Mouse (Mus musculus) liver, embryonic 16.5 days (tissue): ENCODE data around the gene Tgfbr2. TPM values are rescaled to one million over a fixed set of nuclear protein-coding genes. Genes with fewer than 3 reads are reported as not detected.

Experiments
- ATAC-seq: fragments of 200-750 bp; cut with Nextera tagmentation; 2 replicates; pipeline ENCODE4 v1.8.0; 2017; ENCODE audit warnings: low read depth, mild to moderate bottlenecking, moderate number of reproducible peaks, moderate library complexity
- H3K27ac ChIP-seq: fragments of 300-500 bp; sonication (generic); 2 replicates; pipeline ENCODE4 v1.5.1; 2014; ENCODE audit warnings: mild to moderate bottlenecking, low read length
- H3K27me3 ChIP-seq: fragments of 300-500 bp; sonication (generic); 2 replicates; pipeline ENCODE4 v1.6.1; 2014; ENCODE audit warnings: low read depth, low read length, mixed read lengths; ENCODE audit not compliant: control insufficient read depth, insufficient read depth
- H3K36me3 ChIP-seq: fragments of 300-500 bp; sonication (generic); 2 replicates; pipeline ENCODE4 v1.6.1; 2014; ENCODE audit warnings: mild to moderate bottlenecking; ENCODE audit not compliant: control insufficient read depth, insufficient read depth
- H3K4me1 ChIP-seq: fragments of 300-500 bp; sonication (generic); 2 replicates; pipeline ENCODE4 v1.6.1; 2014; ENCODE audit warnings: low read depth, low read length, mixed read lengths; ENCODE audit not compliant: control insufficient read depth
- H3K4me2 ChIP-seq: fragments of 300-500 bp; sonication (generic); 2 replicates; pipeline ENCODE4 v1.6.1; 2014; ENCODE audit warnings: low read depth, low read length, mixed read lengths
- H3K4me3 ChIP-seq: fragments of 300-500 bp; sonication (generic); 2 replicates; pipeline ENCODE4 v1.5.1; 2014; ENCODE audit warnings: low read depth, mild to moderate bottlenecking, low read length
- H3K9ac ChIP-seq: fragments of 300-500 bp; sonication (generic); 2 replicates; pipeline ENCODE4 v1.6.1; 2014; ENCODE audit warnings: low read depth, low read length
- H3K9me3 ChIP-seq: fragments of 300-500 bp; sonication (generic); replicated peaks from 2 replicates; pipeline ENCODE4 v1.6.1; 2016; ENCODE audit warnings: low read length; ENCODE audit not compliant: control insufficient read depth
- WGBS: fragments of 180-500 bp; shearing (Covaris S2); extraction: QIAGEN DNeasy Blood & Tissue Kit; methylation state at CpG from one replicate; pipeline ENCODE4 v1.1.7; 2014; ENCODE audit not compliant: insufficient replicate concordance; 5-methylcytosine and 5-hydroxymethylcytosine counted together
- polyA plus RNA-seq: library from polyadenylated mRNA; unstranded; fragments of >200 nt; fragmentation: Nextera tagmentation; extraction: Ambion mirVana; gene quantifications from 2 replicates; pipeline ENCODE4 v1.2.1, GENCODE M21; 2015

Tgfbr2 gene
- polyA plus RNA-seq, 1 experiment from 2014 or later: 7.5 TPM

DNA sequence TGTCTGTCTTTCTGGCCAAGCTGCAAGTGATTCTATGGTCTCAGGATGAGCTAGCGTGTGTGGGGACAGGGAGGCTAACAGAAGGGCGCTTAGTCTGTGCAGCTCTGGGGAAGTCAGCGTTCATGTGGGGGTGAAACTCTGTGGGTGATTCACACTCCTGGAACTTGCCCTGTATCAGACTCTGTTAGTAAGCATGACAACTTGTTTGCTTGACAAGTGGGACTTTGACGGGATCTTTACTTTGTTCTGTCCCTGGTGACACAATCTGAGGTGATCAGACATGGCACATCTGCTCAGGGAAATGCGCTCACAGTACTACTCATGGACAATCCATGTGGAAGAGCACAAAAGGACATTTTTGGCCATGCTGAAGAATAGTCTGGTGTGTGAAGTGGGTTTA, 87.9 kb downstream of the Tgfbr2 start:
- no peak overlapping the region for H3K9ac ChIP-seq
- no peaks in the 10 kb centered on the region for H3K9me3 ChIP-seq
- H3K27ac ChIP-seq: no peak overlapping the region
- no peak for ATAC-seq
- 72% methylated on average over 5 of the region's 5 CpGs for WGBS
- H3K4me2 ChIP-seq: no peak overlapping the region
- H3K27me3 ChIP-seq: no peaks in the 10 kb centered on the region
- no peaks in the 10 kb centered on the region; the same call in 1 of the 2 replicates for H3K4me1 ChIP-seq
- no peaks in the 10 kb centered on the region for H3K36me3 ChIP-seq
- H3K4me3 ChIP-seq: no peak overlapping the region

- no peak overlapping the region for H3K9ac ChIP-seq
- H3K27ac ChIP-seq: no peak overlapping the region
- H3K36me3 ChIP-seq: no peaks in the 10 kb centered on the region
- no peaks in the 10 kb centered on the region; the same call in 1 of the 2 replicates for H3K4me1 ChIP-seq
- no peak for ATAC-seq
- H3K4me3 ChIP-seq: no peak overlapping the region
- 67% methylated on average over 6 of the region's 6 CpGs for WGBS
- H3K4me2 ChIP-seq: no peak overlapping the region
- H3K27me3 ChIP-seq: no peaks in the 10 kb centered on the region
- no peaks in the 10 kb centered on the region for H3K9me3 ChIP-seq
Measured at GRCm38 (mm10) chr9:116085999-116086398, 89.2 kb downstream of the Tgfbr2 start.

GRCm38 (mm10) chr9:116084324-116084931, 90.7 kb downstream of the Tgfbr2 start:
- H3K36me3 ChIP-seq: no peaks in the 10 kb centered on the region
- WGBS: 45% methylated on average over 12 of the region's 12 CpGs

DNA sequence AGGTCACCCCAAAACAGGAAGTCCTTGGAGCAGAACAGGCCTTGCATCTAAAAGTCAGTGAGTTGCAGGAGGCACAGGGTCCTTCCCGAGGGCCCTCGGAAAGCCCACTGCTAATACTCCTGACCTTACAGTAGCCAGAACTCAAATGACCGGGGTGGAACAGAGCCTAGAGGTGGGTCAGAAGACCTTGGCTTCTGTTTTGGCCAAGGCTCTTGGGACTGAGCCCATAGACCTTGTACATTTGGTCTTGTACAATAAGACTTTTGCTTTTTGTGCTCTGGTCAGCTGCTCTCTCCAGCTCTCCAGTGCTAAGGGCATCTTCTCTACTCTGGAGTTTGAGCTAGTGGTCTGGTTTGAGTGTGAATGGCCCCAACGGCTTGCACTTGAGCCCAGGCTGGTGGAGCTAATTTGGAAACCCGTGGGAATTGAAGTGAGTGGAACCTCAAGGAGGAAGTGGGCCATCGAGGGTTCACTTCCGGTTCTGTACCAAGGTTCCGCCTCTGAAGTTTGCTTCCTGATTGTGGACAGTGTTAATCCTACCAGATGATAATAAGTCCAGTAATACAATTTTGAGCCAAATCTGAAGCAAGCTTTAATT, 91.3 kb downstream of the Tgfbr2 start:
- Histone ChIP-seq H3K4me3 (no peak overlapping the region), H3K4me2 (no peak overlapping the region), H3K27me3 (no peaks in the 10 kb centered on the region), H3K4me1 (no peaks in the 10 kb centered on the region; the same call in 1 of the 2 replicates), H3K27ac (peak overlapping the region; percentile 67), H3K9me3 (no peaks in the 10 kb centered on the region), H3K9ac (no peak overlapping the region), H3K36me3 (no peaks in the 10 kb centered on the region)
- ATAC-seq: 0 out of 2 replicates have a peak, but pooled peaks have one; percentile 16
- 33% methylated on average over 8 of the region's 8 CpGs for WGBS

More at GRCm38 (mm10) chr9:116084324-116084931, 90.7 kb downstream of the Tgfbr2 start:
- Histone ChIP-seq H3K9me3 (no peaks in the 10 kb centered on the region), H3K27ac (peak overlapping the region; percentile 67; the same call in 1 of the 2 replicates), H3K4me1 (no peaks in the 10 kb centered on the region; the same call in 1 of the 2 replicates), H3K4me3 (no peak overlapping the region), H3K4me2 (no peak overlapping the region), H3K9ac (no peak overlapping the region), H3K27me3 (no peaks in the 10 kb centered on the region)
- ATAC-seq: no peak

DNA sequence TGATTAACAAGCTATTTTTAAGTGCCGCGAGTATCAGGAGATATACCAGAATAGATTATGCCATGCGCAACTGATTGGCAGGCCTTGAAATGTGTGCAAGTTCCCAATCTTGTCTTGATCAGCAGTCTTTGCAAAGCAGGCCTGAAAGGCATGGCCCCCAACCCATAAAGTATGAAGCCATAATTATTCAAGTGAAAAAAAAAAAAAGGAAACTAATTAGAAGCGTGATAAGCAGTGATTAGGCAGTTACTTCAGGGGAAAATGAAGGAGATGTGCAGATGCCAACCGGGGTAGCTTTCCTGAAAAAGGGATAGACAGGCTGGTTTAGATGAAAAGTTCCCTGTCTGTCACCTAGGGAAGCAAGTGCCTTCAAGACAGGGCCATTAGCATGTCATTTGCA, 91.9 kb downstream of the Tgfbr2 start:
- H3K27ac ChIP-seq: no peak overlapping the region
- no peaks in the 10 kb centered on the region for H3K9me3 ChIP-seq
- H3K27me3 ChIP-seq: no peaks in the 10 kb centered on the region
- H3K36me3 ChIP-seq: no peaks in the 10 kb centered on the region
- H3K4me2 ChIP-seq: no peak overlapping the region
- no peak for ATAC-seq
- no peak overlapping the region for H3K9ac ChIP-seq
- no peak overlapping the region for H3K4me3 ChIP-seq
- H3K4me1 ChIP-seq: no peaks in the 10 kb centered on the region; the same call in 1 of the 2 replicates
- WGBS: 72% methylated on average over 5 of the region's 5 CpGs

DNA sequence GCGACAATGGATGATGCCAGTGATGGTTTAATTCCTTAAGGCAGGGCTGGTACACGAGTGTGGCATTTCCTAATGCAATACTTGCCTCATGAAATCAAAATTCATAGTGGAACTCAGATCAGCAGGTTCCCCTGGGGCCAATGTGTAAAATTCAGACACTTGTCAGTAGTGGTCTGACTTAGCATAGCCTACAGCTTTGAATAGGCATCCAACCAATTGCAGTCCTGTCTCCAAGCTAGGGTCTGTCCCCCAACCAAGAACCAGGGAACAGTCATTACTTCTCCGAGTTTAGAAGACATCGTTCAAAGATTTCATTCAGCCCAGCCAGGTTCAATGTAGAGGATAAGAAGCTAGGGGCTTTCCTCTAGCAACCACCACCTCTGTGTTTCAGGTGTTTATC, 93.4 kb downstream of the Tgfbr2 start:
- no peaks in the 10 kb centered on the region for H3K36me3 ChIP-seq
- H3K9me3 ChIP-seq: no peaks in the 10 kb centered on the region
- H3K4me1 ChIP-seq: no peaks in the 10 kb centered on the region; the same call in 1 of the 2 replicates
- ATAC-seq: no peak
- H3K27ac ChIP-seq: no peak overlapping the region
- 68% methylated on average over 4 of the region's 4 CpGs for WGBS
- no peak overlapping the region for H3K4me3 ChIP-seq
- H3K4me2 ChIP-seq: no peak overlapping the region
- no peaks in the 10 kb centered on the region for H3K27me3 ChIP-seq
- no peak overlapping the region for H3K9ac ChIP-seq

DNA sequence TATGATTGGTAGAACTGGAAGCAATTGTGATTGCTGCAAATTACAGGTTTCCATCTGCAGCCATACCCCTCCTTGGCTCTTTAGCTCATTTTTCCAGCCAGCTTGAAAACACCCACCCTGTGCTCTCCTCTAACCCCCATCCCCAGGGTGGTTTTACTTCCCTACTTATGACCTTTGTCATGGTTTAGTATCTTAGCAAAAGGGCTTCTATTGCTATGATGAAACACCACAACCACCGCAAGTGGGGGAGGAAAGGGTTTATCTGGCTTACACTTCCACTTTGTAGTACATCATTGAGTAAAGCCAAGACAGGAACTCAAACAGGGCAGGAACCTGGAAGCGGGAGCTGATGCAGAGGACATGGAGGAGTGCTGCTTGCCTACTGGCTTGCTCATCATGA, 97.7 kb downstream of the Tgfbr2 start:
- Histone ChIP-seq H3K9me3 (no peaks in the 10 kb centered on the region), H3K36me3 (no peaks in the 10 kb centered on the region), H3K4me2 (no peak overlapping the region), H3K4me1 (no peaks in the 10 kb centered on the region), H3K27ac (no peak overlapping the region), H3K27me3 (no peaks in the 10 kb centered on the region), H3K9ac (no peak overlapping the region), H3K4me3 (no peak overlapping the region)
- no peak; the same call in 1 of the 2 replicates for ATAC-seq
- WGBS: 45% methylated on average over 2 of the region's 2 CpGs

GRCm38 (mm10) chr9:116076946-116077345, 98.2 kb downstream of the Tgfbr2 start:
- no peak; the same call in 1 of the 2 replicates for ATAC-seq
- Histone ChIP-seq H3K27me3 (no peaks in the 10 kb centered on the region), H3K4me2 (no peak overlapping the region), H3K9ac (no peak overlapping the region), H3K4me1 (no peaks in the 10 kb centered on the region), H3K4me3 (no peak overlapping the region), H3K9me3 (no peaks in the 10 kb centered on the region), H3K36me3 (no peaks in the 10 kb centered on the region), H3K27ac (no peak overlapping the region)
- WGBS: 37% methylated on average over 2 of the region's 2 CpGs

- Histone ChIP-seq H3K4me3 (no peak overlapping the region), H3K4me2 (no peak overlapping the region), H3K4me1 (no peaks in the 10 kb centered on the region), H3K36me3 (no peaks in the 10 kb centered on the region), H3K27ac (no peak overlapping the region), H3K27me3 (no peaks in the 10 kb centered on the region), H3K9ac (no peak overlapping the region), H3K9me3 (no peaks in the 10 kb centered on the region)
- no peak for ATAC-seq
- 49% methylated on average over 4 of the region's 4 CpGs for WGBS
Measured at GRCm38 (mm10) chr9:116076163-116076562, 99.0 kb downstream of the Tgfbr2 start.
